Mouse (Mus musculus): ENCODE measurements around the gene Gm17606. TPM values are rescaled to one million over a fixed set of nuclear protein-coding genes. Genes with fewer than 3 reads are reported as not detected.

Gm17606 gene
- total and polyA plus RNA-seq, 3 experiments: not detected

DNA sequence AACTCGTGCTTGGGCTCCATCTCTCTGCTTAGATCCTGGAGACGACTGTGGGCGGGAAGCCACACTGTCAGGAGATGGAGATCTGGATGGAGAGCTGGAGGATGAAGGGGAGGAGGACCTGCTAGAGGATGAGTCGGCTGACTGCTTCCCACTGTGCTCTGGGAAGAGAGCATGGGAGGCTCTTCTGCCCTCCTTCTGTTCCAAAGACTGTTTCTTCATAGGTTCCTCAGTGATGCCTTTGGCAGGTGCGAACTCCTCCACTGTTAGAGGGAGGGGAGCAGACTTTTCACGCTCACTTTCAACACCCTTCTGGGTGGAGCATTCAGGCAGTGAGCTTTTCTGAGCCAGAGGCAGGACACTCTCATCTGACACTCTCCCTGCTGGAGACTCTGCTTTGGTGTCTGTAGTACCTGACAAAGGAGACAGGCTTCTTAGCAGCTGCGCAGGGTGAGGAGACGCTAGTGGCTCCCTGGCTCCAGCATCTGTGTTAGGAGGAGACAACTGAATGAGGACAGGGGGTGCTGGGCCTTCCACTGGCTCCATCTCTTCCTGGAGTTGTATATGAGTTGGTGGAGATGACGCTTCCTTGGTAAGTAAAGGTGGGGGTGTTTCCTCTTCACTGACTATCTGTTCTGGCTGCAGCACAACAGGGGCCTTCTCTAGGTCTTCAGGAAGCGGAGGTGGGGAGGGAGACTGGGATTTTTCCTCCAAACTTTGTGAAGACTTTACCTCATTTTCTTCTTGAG is 23.9 kb downstream of the Gm17606 start:
- DNase-seq: no peak

DNA sequence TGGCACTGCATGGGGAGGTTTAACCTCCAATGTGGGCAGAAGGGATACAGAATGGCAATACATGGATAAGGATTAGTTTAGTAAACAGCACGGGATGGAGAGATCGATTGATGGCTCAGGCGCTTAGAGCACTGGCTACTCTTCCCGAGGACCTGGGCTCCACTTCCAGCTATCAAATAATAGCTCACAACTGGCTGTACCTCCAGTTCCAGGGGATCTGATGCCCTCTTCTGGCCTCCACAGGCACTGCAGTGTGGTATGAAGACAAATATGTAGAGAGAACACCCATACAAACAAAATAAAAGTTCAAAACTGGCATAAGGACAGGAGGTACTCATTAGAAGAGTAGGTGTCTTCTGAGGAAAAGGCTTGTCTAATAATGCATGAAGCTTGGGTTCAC is 28.6 kb downstream of the Gm17606 start:
- DNase-seq: peak; percentile 58

DNA sequence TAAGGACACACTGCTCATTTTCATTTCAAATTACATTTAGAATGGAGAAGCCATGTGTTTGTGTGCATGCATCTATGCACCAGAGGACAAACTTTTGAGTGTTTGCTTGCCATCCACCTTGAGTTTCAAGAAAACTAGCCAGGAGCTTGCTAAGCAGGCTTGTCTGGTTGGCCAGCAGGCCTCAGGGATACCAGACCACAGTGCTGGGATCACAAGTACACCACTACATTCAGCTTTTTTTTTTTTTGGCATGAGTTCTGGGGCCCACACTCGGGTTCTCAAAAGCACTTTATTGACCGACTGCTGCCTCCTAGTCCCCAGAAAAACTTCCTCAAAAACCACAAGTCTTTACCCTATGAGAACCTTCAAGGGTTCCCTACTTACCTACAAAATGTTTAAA is 33.6 kb downstream of the Gm17606 start:
- DNase-seq: no peak

DNA sequence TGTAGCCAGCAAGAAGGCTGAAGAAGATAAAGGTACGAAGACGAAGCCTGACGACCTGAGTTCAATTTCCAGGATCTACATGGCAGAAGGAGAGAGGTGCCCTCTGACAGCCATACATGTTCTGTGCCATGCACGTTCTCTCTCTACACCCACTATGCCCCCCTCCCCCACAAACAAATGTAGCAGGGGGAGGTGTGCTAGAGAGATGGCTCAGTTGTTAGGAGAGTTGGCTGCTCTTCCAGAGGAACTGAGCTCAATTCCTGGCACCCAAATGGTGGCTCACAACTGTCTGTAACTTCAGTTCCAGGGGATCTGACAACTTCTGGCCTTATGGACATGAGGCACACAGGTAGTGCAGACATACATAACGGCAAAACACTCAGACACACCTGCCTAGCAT is 35.5 kb downstream of the Gm17606 start:
- no peak for DNase-seq

DNA sequence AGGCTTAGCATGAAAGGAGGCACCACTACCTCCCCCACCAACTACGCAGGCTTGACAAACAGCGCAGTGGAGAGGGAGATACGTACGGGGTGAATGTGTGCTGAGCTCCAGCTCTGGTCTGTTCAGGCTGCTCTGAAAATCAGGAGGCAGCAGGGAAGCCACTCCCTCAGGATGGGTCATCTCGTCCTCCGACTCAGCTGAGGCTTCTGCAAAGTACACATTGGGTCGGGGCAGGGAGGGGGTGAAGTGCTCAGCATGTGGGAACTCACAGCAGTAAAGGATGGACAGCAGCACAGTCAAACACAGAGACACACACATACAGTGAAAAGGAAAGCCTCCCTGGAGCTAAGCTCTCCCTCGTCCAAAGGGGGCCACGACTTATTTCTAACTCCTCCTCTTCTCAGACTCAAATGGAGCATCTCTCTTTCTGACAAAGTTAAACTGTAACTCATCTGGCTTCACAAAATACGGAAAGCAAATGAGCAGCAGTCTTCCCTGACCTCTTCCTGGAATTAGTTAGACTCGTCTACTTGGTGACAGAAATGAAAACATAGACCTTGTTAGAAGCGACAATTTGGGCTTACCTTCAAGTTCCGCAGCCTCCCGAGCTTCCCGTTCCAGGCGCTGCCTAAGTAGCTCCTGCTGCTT is 38.0 kb downstream of the Gm17606 start:
- no peak for DNase-seq

DNA sequence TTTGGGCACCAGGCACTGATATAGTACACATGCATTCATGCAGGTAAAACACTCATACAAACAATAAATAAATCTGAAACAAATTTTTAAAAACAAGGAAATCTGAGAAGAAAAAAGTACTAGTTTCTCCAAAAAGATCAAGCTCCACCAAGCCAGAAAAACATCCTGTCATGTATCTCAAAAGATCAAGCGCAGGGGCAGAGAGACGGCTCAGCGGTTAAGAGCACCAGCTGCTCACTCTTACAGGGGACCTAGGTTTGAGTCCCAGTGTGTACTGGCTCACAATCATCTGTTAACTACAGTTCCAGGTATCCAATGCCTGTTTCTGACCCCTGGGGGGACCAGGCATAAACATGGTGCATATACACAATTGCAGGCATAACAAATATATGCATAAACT is 41.6 kb downstream of the Gm17606 start:
- no peak for DNase-seq

DNA sequence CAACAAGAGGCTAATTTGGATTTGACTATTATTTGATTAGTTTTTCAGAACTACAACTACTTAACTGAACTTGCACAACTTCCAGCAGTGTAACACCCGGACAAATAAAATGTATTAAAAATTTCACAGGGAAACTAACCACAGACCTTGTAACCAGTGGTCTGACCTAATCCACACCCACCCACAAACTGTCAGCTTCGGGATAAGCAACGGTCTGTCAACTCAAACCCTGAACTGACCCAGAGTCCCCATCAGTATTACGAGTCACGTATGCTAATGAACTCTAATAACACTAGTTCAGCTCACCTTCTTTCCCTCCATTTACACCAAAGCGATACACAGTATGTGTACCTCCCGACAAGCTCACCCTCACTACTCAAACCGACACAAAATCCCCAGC is 44.7 kb downstream of the Gm17606 start:
- peak; percentile 13 for DNase-seq

DNA sequence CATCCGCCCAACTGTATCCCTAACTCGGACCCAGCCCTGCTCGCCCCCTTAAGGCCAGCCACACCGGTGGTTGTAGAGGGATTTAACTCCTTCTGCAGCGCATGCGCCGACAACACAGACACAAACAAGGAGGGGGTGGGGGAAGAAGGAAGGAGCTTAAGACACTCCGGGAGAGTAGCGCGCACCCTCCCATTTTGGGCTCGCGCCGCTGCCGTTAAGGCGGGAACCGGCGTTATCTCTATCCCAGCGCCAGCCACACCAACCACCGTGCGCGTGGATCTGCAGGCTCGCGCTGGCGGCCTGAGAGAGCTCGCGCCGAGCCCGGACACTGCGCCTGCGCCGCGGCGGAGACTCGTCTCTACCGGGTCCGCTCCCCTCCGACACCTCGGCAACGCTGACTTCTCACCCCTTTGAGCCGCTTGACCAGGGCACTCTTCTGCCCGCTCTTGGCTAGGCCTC is 45.3 kb downstream of the Gm17606 start, which contains the start of gene 1700123O20Rik:
Gene 1700123O20Rik, plus strand, starts transcription at position 154 of the 459 bp plus-strand sequence.
- DNase-seq: no peak

DNA sequence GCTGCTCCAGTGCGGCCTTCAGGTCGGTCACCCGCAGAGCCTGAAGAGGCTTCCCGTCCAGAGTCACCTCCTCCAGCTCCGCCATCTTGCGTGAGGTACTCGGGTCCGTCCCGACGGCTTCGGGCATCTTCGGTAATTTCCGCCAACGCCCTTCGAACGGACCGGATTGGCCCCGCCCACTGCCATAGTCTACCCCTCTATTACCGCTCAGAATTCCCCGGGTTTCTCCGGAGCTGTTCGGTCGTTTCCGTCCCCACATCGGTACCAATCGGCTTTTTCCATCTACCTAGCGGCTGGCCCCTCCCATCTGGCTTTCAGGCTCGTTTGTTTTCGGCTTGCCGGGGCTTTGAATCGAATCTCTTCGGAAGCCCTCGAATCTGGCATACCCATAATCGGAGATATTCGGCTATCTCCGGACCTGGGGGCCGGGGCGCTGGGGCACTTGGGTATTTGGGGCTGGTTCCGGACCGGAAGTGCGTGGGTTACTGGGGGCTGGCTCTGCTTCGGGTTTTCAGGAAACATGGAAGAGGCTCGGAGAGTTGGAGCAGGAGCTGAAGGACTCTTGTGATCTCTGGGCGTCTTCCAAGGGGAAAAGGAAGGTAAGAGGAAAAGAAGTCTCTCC is 45.9 kb downstream of the Gm17606 start, which contains the start of gene Acin1:
Gene Acin1, minus strand, starts transcription at position 410 of the 622 bp plus-strand sequence.
- peak; percentile 100 for DNase-seq

DNA sequence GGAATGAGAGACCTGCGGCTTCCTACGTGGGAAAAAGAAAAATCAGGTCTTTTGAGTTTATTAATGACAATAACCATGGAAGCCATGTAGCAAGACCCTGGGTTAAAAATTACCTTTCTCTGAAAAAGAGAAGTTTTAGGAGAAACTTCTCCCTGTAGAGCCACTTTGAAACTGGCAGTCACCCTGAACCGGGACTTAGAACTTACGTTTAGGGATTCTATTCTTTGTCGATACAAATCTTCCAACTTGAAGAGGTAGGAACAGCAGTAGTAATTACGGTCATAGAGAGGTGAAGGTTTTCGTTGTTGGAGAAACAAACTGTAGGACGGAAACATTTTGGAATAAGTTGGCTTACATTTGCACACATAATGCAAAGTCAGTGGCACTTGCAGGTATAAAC is 46.5 kb downstream of the Gm17606 start:
- DNase-seq: no peak

DNA sequence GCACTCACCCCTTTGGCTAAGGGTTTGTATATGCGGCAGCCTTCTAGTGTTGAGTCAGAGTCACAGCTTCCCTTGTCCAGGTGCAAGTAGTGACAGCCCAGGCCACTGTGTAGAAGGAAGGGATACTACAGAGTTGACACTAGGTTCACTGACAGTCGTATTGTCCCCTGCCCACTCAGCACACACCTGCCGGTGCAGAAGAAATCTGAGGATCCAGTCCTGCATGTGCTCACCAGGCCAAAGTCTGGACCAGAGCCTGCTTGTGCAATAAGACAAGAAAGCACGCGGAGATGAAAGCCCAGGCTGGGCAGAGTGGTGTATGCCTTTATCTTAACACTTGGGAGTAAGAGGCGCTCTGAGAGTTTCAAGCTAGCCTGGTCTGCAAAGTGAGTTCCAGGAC is 54.3 kb downstream of the Gm17606 start:
- no peak for DNase-seq

DNA sequence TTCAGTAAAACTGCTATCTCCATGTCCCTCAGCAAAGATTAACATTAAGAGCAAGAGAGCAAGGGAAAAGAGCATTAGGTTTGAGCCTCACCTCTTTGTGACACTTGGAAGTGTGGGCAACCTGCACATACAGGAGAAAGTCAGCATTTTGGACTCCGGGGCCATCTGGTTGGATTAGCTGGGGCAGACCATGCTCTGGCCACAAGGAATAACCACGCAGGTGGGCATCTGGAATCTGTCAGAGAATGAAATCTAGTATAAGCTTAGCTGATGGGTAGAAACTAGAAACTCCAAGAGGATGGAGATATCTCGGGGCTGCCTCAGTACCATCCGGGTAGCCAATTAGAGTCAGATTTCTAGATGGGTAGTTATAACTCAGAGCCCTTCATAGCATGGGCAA is 56.0 kb downstream of the Gm17606 start:
- no peak for DNase-seq

Small RNA genes lying within 50 kb of the gene (microRNA-seq; reads per million reads assigned to microRNA genes)
- gene Mir686 (0 reads per million in 2 experiments), gene Mir6948 (0 reads per million in 2 experiments)

Other genes with a start within 250 kb of the Gm17606 start
- 1 to 10 TPM; 2.8 to 3.9 TPM for gene Slc7a7, start 223.2 kb upstream of the Gm17606 start, total RNA-seq (2021)
- 3.7 and 4.2 TPM in 2 replicates for gene Slc7a7, start 223.2 kb upstream of the Gm17606 start, polyA plus RNA-seq (2012; rRNA removed)
- 100 to 1,000 TPM; 162 to 202 TPM for gene Mrpl52, start 214.0 kb upstream of the Gm17606 start, total RNA-seq (2021)
- 2,091 and 3,081 TPM in 2 replicates for gene Mrpl52, start 214.0 kb upstream of the Gm17606 start, polyA plus RNA-seq (2012; rRNA removed)
- 10 to 100 TPM; 36.2 to 39.9 TPM for gene Mmp14, start 209.3 kb upstream of the Gm17606 start, total RNA-seq (2021)
- gene Mmp14, start 209.3 kb upstream of the Gm17606 start, polyA plus RNA-seq (2012; rRNA removed): 173 and 192 TPM in 2 replicates
- gene Lrp10, start 176.8 kb upstream of the Gm17606 start, total RNA-seq (2021): 100 to 1,000 TPM; 116 to 139 TPM
- gene Lrp10, start 176.8 kb upstream of the Gm17606 start, polyA plus RNA-seq (2012; rRNA removed): 262 and 276 TPM in 2 replicates
- gene Rem2, start 164.9 kb upstream of the Gm17606 start, total RNA-seq (2021): under 1 TPM; 0.29 to 0.45 TPM
- 0.40 and 0.49 TPM in 2 replicates for gene Rem2, start 164.9 kb upstream of the Gm17606 start, polyA plus RNA-seq (2012; rRNA removed)
- gene Prmt5, start 123.4 kb upstream of the Gm17606 start, total RNA-seq (2021): 10 to 100 TPM; 45.2 to 47.4 TPM
- 39.1 and 44.3 TPM in 2 replicates for gene Prmt5, start 123.4 kb upstream of the Gm17606 start, polyA plus RNA-seq (2012; rRNA removed)
- gene Haus4, start 86.3 kb upstream of the Gm17606 start, total RNA-seq (2021): 10 to 100 TPM; 13.9 to 26.6 TPM
- gene Haus4, start 86.3 kb upstream of the Gm17606 start, polyA plus RNA-seq (2012; rRNA removed): 20.4 and 21.0 TPM in 2 replicates
- 10 to 100 TPM; 14.4 to 30.3 TPM for gene Ajuba, start 63.4 kb upstream of the Gm17606 start, total RNA-seq (2021)
- 47.0 and 56.9 TPM in 2 replicates for gene Ajuba, start 63.4 kb upstream of the Gm17606 start, polyA plus RNA-seq (2012; rRNA removed)
- 1 to 10 TPM; 2.9 to 8.2 TPM for gene 4931414P19Rik, start 35.0 kb upstream of the Gm17606 start, total RNA-seq (2021)
- gene 4931414P19Rik, start 35.0 kb upstream of the Gm17606 start, polyA plus RNA-seq (2012; rRNA removed): 7.4 and 9.6 TPM in 2 replicates
- gene Psmb5, start 22.9 kb upstream of the Gm17606 start, total RNA-seq (2021): 100 to 1,000 TPM; 317 to 332 TPM
- 267 and 322 TPM in 2 replicates for gene Psmb5, start 22.9 kb upstream of the Gm17606 start, polyA plus RNA-seq (2012; rRNA removed)
- gene Psmb11, start 19.5 kb upstream of the Gm17606 start, total RNA-seq (2021): not detected
- gene Psmb11, start 19.5 kb upstream of the Gm17606 start, polyA plus RNA-seq (2012; rRNA removed): not detected in 2 replicates
- 1 to 10 TPM in 1 of 2 experiments, under 1 TPM in 1; 0.66 to 1.7 TPM for gene Cdh24, start 412 bp downstream of the Gm17606 start, total RNA-seq (2021)
- gene Cdh24, start 412 bp downstream of the Gm17606 start, polyA plus RNA-seq (2012; rRNA removed): 4.4 and 6.6 TPM in 2 replicates
- 10 to 100 TPM; 39.8 to 41.7 TPM for gene 1700123O20Rik, start 45.3 kb downstream of the Gm17606 start, total RNA-seq (2021)
- gene 1700123O20Rik, start 45.3 kb downstream of the Gm17606 start, polyA plus RNA-seq (2012; rRNA removed): 52.7 and 81.0 TPM in 2 replicates
- gene Acin1, start 46.0 kb downstream of the Gm17606 start, total RNA-seq (2021): 100 to 1,000 TPM; 120 to 177 TPM
- 93.0 and 109 TPM in 2 replicates for gene Acin1, start 46.0 kb downstream of the Gm17606 start, polyA plus RNA-seq (2012; rRNA removed)
- not detected for gene Gm29776, start 57.9 kb downstream of the Gm17606 start, total RNA-seq (2021)
- gene Gm29776, start 57.9 kb downstream of the Gm17606 start, polyA plus RNA-seq (2012; rRNA removed): 0.07 and 0.08 TPM in 2 replicates
- not detected for gene Cebpe, start 71.2 kb downstream of the Gm17606 start, total RNA-seq (2021)
- gene Cebpe, start 71.2 kb downstream of the Gm17606 start, polyA plus RNA-seq (2012; rRNA removed): 0.18 and 0.52 TPM in 2 replicates
- 10 to 100 TPM; 24.7 to 74.6 TPM for gene Slc7a8, start 141.0 kb downstream of the Gm17606 start, total RNA-seq (2021)
- gene Slc7a8, start 141.0 kb downstream of the Gm17606 start, polyA plus RNA-seq (2012; rRNA removed): 31.9 and 52.9 TPM in 2 replicates
- 1 to 10 TPM in 1 of 2 experiments, under 1 TPM in 1; 0.35 to 1.5 TPM for gene Rnf212b, start 173.2 kb downstream of the Gm17606 start, total RNA-seq (2021)
- gene Rnf212b, start 173.2 kb downstream of the Gm17606 start, polyA plus RNA-seq (2012; rRNA removed): 0.22 and 0.24 TPM in 2 replicates
- 10 to 100 TPM; 12.1 to 18.8 TPM for gene Homez, start 230.0 kb downstream of the Gm17606 start, total RNA-seq (2021)
- 3.5 and 4.1 TPM in 2 replicates for gene Homez, start 230.0 kb downstream of the Gm17606 start, polyA plus RNA-seq (2012; rRNA removed)
- 10 to 100 TPM; 13.0 to 19.6 TPM for gene Ppp1r3e, start 236.6 kb downstream of the Gm17606 start, total RNA-seq (2021)
- 41.8 and 45.9 TPM in 2 replicates for gene Ppp1r3e, start 236.6 kb downstream of the Gm17606 start, polyA plus RNA-seq (2012; rRNA removed)
- gene Bcl2l2, start 242.4 kb downstream of the Gm17606 start, total RNA-seq (2021): 10 to 100 TPM; 42.6 to 57.7 TPM
- 43.3 and 45.1 TPM in 2 replicates for gene Bcl2l2, start 242.4 kb downstream of the Gm17606 start, polyA plus RNA-seq (2012; rRNA removed)
- gene Gm20521, start 242.5 kb downstream of the Gm17606 start, total RNA-seq (2021): 1 to 10 TPM in 1 of 2 experiments, not detected in 1; 7.1 TPM
- 37.6 and 42.4 TPM in 2 replicates for gene Gm20521, start 242.5 kb downstream of the Gm17606 start, polyA plus RNA-seq (2012; rRNA removed)

All from adrenal gland, adult 2 months (tissue).